Mouse (Mus musculus) left cerebral cortex, postnatal 14 days (tissue): ENCODE data around the gene Izumo1. TPM values are rescaled to one million over a fixed set of nuclear protein-coding genes. Genes with fewer than 3 reads are reported as not detected.
"Not testable (repeated sequence)": the region's sequence is repeated elsewhere in the genome, so short reads cannot be mapped to it uniquely, and the experiment has no call there.

Experiments used
- DNase-seq, 2 experiments: peaks; one replicate each; pipeline ENCODE4 v3.0.0; 2021 to 2022; ENCODE audit warnings: low spot score in 2 of 2, mixed read lengths in 1 of 2
- intact Hi-C: fragments of 180-260 bp; cut with DNase I; formaldehyde crosslinking; loops from one replicate; pipeline ENCODE4 v1.15.1; 2025
- total RNA-seq, 2 experiments: library from RNA; stranded (reverse); gene quantifications; 2 replicates each; pipeline ENCODE4 v1.2.3; 2021

The Izumo1 gene
- total RNA-seq, 2 experiments from 2014 or later, result 0.26 TPM; not detected in 1

DNA sequence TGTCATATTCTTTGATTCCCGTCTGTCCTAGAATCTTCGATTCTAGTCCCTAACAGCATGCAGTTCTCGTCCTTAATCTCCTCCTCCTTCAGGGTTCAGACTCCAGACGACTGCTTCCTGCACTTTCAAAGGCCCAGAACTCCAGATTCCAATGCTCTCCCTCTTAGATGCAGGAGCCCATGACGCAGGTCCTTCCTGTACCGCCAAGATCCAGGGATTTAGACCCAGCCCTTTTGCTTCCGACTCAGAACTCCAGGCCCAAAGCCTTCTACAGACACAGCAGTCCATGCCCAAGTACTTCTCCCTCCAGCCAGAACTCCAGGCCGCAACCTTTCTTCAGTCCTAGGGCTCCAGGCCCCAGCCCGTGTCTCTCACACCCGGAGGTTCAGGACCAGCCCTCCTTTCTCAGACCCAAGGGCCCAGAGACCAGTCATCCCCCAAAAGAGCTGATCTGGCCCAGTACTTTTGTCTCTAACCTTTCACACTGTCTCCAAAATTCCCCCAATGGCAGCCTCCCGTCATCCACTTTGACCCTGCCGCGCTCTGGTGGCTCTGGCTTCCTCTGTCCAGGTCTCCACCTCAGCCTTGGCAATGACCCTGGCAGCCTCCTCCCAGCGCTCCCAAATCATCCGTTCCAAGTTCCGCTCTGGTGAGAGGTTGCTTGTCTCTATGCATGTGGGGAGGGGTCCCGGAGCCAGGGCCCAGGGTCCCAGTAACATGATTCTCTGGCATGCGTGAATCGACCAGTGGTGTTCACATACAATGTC, 18.8 kb downstream of the Izumo1 start:
- no peak for DNase-seq
- intact Hi-C loops, result loop anchor here (5.0 kb wide), 1 partner anchor 57 kb away; the partner anchor contains the start of gene Car11

DNA sequence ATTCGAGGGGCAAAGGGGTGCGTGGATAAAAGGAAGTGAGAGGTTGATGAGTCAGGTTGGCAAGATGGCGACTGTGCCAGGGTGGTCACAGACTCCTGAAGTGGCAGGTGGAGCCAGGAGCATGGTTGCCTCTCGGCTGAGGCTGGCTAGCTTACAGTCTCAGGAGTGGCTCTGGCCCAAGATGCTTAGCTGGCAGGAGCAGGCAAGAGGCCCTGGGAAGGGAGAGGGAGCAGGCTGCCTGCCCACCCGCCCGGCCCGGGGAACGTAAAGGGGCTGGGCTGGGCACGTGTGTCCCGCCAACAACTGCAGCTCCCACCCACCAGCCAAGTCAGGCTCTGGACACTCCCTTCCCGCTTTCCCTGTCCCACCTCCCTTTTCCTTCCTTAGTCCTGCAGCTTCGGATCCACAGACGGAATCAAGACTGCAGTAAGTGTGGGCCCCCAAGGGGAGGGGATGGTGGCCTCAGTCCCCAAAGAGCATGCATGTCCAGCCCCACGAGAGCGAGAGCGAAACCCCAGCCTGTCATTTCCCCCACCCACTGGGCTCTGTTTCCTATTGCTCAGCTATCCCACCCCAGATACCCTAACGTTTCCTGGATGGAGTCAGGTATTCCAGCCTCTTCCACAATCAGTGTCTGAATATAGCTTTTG, 19.9 kb downstream of the Izumo1 start:
- intact Hi-C loops, result loop anchor here (5.0 kb wide), 1 partner anchor 56 kb away; the partner anchor contains the start of gene Car11
- no peak for DNase-seq

- DNase-seq, result no peak
Measured at GRCm38 (mm10) chr7:45642083-45642482, 20.5 kb downstream of the Izumo1 start.

DNA sequence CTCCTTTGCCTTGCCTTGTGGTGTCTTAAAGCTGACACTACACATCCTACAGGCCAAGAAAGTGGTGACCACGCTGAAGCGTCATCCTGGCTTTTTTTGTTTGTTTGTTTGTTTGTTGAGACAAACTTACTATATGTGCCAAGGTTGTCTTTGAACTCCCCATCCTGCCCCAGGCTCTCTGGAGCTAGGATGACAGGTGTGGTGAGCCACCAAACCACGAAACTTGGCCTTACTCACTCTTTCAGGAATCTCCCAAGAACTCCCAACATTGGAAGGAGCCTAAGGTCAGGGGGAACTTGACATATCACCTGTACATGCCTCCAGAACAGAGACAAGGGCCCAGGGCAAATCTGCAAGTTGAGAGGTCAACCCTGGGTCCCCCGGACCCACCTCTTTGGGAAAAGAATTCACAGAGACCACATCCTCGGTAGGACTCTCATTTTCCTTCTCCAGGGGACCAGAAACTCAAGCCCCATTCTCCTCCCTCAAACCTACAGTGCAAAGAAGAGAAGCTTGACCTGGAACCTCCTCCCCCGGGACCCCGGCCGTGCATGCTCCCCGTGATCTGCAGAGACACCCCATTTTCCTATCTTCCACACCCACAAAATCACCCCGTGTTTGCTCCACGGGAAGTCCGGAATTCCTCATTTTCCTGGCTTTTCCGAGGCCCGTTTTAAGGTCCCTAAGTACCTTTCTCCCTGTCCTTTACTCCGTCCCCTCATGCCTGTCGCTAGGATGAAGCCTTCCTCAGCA, 21.1 kb downstream of the Izumo1 start:
- no peak for DNase-seq
- intact Hi-C loops, result loop anchor here (5.0 kb wide), 1 partner anchor 55 kb away; the partner anchor contains the start of gene Car11

More at GRCm38 (mm10) chr7:45642083-45642482, 20.5 kb downstream of the Izumo1 start:
- intact Hi-C loops, result loop anchor here (5.0 kb wide), 1 partner anchor 55 kb away; the partner anchor contains the start of gene Car11

- peak; percentile 86 to 97 for DNase-seq
- intact Hi-C loops, result loop anchor here (5.0 kb wide), 1 partner anchor 54 kb away; the partner anchor contains the start of gene Car11
Measured at GRCm38 (mm10) chr7:45643441-45644178, 22.0 kb downstream of the Izumo1 start.

- DNase-seq, result peak; percentile 64 to 88
- intact Hi-C loops, result loop anchor here (5.0 kb wide), 1 partner anchor 53 kb away; the partner anchor contains the start of gene Car11
Measured at GRCm38 (mm10) chr7:45644183-45644582, 22.6 kb downstream of the Izumo1 start.

DNA sequence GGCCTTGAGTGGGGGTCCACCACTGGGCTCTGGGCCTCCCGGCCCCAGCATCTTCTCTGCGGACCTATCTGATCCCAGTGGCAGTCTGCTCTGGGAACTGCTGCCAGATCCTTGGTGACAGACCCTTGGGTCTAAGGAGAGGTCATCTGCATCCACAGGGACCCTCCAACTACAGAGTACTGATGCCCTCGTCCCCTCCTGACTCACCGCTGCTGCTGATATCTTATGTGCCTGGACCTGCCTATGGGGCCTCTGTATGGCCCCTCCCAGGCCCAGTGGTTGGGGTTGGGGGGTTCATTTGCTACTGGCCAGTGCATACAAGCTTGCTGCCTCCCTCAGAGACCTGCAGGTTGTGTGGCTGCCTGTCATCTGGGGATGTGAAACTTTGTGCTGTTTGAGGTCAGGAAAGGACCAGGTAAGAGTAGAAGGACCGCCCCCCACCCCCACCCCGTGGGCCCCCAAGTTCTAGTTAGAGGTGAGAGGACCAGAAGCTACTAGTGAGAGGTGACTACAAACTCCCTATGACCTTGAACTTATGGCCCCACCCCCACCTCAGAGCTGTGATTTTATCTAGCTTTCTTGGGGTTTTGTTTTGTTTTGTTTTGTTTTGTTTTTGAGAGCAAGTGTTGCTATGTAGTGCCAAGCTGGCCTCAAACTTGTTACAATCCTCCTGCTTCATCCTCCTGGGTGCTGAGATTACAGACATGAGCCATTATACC, 23.4 kb downstream of the Izumo1 start:
- intact Hi-C loops, result loop anchor here (5.0 kb wide), 1 partner anchor 52 kb away; the partner anchor contains the start of gene Car11

GRCm38 (mm10) chr7:45645591-45645971, 24.0 kb downstream of the Izumo1 start:
- no peak for DNase-seq
- intact Hi-C loops, result no loop called here

More for the DNA sequence above, 23.4 kb downstream of the Izumo1 start:
- DNase-seq, result no peak

GRCm38 (mm10) chr7:45646671-45647070, 25.1 kb downstream of the Izumo1 start:
- intact Hi-C loops, result no loop called here
- no peak for DNase-seq

- intact Hi-C loops, result no loop called here
- no peak for DNase-seq
Measured at GRCm38 (mm10) chr7:45649351-45649750, 27.7 kb downstream of the Izumo1 start.

GRCm38 (mm10) chr7:45650484-45650883, 28.9 kb downstream of the Izumo1 start:
- intact Hi-C loops, DNase-seq: not testable (repeated sequence)

DNA sequence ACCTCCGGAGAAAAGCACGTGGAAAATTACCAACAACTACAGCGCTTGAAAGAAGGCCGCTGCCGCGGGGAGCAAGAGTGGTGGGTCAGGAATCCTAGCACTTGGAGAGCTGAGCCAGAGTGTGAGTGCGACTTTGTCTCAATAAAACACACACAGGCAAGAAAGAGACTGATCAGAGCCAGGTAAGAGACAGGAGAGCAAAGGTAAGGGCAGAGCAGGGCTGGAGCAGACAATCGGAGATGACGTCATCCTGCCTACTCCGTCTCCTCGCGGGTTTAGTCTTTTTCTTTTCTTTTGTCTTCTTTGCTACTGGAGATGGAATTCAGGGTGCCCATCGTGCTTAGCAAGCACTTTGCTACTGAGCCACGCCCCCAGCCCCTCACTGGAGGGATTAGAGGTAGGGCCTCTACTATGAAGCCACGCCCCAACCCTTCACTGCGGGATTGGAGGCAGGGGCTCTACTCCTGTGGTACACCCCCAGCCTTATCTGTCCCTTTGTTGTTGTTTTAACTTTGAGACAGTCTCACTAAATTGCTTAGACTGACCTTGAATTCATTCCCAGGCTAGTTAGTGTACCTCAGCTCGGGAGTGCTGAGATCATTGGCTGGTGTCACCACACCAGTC, 32.9 kb downstream of the Izumo1 start:
- no peak for DNase-seq
- intact Hi-C loops, result no loop called here

DNA sequence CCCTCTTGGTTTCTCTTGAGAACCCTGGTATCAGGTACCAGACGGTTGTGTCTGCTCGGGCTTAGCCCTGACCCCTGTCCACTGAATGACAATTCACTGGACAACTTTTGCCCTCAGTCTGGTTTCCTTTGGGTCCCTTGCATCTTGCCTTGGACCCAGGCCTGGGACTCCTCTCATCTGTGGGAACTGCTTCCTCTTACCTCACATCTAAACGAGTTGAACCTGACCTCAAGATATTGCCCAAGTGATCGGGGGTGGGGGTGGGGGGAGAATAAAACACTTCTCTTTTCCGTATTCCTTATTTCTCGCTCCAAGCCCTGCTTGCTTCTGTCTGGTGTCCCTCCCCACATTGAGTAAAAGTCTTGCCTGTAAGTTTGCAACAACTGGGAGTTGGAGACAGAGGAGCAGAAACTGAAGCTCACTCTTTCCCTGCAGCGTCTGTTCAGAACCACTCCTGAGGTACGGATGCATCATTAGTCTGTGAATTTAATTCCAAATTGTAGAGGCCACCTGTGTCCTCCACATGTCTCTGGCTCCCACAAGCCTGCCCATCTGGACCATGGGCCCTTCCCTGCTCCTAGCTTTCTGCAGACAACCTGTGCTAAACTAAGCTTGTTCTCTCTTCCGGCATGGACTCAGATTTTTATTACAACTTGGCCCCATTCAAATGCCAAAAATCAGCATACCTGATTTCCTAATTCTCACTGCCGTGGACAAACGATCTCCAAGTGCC, 39.3 kb downstream of the Izumo1 start:
- intact Hi-C loops, result loop anchor here (10.0 kb wide), 1 partner anchor 56 kb away; no protein-coding TSS in a partner anchor

GRCm38 (mm10) chr7:45661702-45662101, 40.1 kb downstream of the Izumo1 start:
- intact Hi-C loops, result loop anchor here (10.0 kb wide), 1 partner anchor 57 kb away; no protein-coding TSS in a partner anchor
- not testable (repeated sequence) for DNase-seq

More for the DNA sequence above, 39.3 kb downstream of the Izumo1 start:
- DNase-seq, result no peak

- DNase-seq, result no peak
- intact Hi-C loops, result loop anchor here (10.0 kb wide), 1 partner anchor 61 kb away; no protein-coding TSS in a partner anchor
Measured at GRCm38 (mm10) chr7:45665303-45666138, 43.9 kb downstream of the Izumo1 start.

GRCm38 (mm10) chr7:45666161-45666560, 44.5 kb downstream of the Izumo1 start, which contains the start of gene Fut2:
Gene Fut2, minus strand, starts transcription at chr7:45666394.
- intact Hi-C loops, result loop anchor here (10.0 kb wide), 1 partner anchor 61 kb away; no protein-coding TSS in a partner anchor
- DNase-seq, result no peak
